Mouse (Mus musculus) thymus, postnatal 14 days (tissue): ENCODE data around the gene Alox8.

Experiments
- DNase-seq: peaks from one replicate; pipeline ENCODE4 v3.0.0; 2021

The Alox8 gene

DNA sequence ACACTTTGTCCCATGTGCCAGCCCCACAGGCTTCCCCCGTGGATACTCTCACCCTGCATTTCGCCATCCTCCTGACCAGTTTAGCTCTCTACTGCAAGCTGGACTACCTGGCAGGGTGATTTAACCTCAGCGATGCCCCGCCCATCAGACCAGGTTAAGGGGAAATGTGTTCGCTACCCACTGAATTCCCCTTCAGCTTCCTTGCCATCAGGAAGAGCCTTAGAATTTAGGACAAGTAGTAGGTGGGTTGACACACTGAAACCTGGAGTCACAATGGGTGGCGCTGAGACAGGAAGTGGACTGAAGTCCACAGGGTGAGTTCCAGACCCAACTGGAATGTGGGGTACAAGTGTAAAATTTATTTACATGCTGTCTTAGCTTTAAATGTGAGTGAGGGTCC is at the start of gene Alox8:
Alox8 (minus strand) TSS at position 101 of the 400 bp plus-strand sequence.
- no peak for DNase-seq

DNA sequence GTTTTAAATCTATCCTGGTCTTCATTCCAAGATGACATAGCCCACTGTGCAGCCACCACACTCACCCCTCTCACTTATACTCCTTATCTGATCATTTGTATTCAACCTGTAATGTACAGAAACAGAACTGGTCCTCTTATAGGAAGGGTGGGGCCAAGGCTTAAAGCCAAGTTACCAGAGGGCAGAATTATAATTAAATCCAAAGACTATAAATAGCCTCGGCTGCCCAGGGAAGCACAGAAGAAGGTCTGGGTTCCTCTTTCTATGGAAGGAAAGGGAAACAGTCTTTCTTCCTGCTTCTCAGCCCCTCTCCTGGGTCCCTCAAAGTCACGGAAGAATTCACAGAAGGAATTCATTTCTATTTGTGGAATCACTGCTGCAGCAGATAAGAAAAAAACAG is 48.0 kb upstream of the Alox8 start:
- DNase-seq = no peak

- peak; percentile 19 for DNase-seq
Measured at GRCm38 (mm10) chr11:69244911-69245310, 47.3 kb upstream of the Alox8 start.

- DNase-seq = no peak
Measured at GRCm38 (mm10) chr11:69236926-69237260, 39.2 kb upstream of the Alox8 start, which contains the start of gene Gucy2e. TSS of gene Gucy2e (minus strand) at chr11:69237036.

GRCm38 (mm10) chr11:69236061-69236925 is 38.6 kb upstream of the Alox8 start:
- DNase-seq = no peak

DNA sequence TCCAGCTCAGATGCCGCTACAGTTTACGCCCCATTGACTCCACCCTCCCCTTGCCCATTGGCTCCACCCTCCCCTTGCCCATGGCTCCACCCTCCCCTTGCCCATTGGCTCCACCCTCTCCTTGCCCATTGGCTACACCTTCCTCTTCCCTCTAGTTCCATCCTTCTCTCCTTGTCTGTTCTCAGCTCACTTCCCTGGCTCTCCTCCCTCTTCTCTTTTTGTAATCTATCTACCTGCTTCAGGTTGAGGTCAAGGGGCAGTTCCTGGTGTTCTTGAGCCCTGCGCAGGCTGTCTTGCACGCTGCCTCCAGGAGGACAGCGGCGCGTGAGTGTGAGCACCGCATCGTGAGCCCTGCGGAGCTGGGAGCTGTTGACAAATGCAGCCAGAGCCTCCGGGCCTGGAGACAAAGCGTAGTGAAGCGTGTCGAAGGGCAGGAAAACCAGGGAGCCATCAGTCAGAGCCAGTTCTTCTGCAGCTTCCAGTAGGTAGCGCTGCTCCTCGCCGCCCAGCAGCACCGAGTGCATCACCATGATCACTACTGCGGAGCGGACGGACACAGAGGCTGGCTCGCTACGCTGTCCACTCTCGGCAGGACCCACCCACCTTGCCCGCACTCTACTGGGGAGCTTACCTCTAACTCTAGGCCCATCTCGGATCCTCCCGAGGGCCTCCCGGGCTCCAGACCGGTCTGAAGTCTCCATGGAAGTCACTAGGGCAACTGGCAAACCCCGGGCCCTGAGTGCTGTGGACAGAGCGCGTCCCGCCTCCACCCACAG is 37.8 kb upstream of the Alox8 start:
- DNase-seq = peak; percentile 66

DNA sequence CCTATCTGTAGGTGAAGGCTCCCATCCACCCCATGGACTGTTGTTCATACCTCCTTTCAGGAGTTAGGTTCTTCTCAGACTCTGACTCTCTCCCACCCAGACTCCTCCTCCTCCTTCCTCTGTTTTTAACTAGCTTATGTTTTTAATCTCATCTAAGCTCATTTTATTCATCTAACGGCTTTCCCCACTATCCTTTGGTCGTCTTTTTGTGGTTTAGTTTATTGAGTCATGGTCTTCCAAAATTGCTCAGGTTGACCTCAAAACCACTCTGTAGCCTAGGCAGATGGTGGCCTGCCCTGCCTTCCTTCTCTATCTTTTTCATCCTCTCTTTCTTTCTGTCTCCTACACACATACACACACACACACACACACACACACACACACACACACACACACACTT is 35.5 kb upstream of the Alox8 start:
- no peak for DNase-seq

DNA sequence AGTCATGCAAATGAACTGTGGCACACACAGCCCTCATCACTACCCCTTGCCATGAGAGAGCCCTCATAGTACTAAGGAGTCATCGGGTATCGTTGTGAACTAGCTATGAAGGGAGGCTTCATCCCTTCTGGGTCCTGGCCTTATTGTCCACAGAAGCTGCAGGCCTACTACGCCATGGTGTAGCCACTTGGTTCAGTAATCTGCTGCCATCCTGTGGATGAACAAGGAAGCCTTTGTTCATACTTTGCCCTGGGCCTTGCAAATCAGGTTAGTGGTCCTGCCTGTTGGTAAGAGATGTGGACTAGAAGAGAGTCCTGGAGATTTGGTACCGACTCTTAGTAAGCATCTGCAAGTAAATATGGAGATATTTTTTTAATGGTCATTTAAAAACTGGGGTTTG is 32.8 kb upstream of the Alox8 start:
- DNase-seq = no peak

DNA sequence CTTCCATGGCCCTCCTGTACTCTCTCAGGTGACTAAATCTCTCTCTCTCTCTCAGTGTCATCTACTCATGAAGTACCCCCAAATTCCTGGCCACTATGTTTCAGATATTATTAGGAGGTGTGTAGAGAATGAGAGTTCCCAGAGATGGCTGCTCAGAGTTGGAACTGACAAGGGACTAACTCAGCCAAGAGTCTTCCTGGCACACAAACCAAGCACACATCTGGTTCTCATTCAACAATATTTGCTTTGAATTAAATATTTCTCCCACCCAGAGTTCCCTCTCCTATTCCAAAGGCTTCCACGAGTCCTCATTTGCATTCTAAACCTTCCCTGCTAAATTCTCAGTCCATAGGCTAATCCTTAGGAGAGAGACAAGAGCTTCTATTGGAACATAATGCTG is 28.1 kb upstream of the Alox8 start:
- no peak for DNase-seq

- no peak for DNase-seq
Measured at GRCm38 (mm10) chr11:69223101-69223500, 25.5 kb upstream of the Alox8 start.

GRCm38 (mm10) chr11:69221070-69221469 is 23.4 kb upstream of the Alox8 start:
- DNase-seq = no peak

DNA sequence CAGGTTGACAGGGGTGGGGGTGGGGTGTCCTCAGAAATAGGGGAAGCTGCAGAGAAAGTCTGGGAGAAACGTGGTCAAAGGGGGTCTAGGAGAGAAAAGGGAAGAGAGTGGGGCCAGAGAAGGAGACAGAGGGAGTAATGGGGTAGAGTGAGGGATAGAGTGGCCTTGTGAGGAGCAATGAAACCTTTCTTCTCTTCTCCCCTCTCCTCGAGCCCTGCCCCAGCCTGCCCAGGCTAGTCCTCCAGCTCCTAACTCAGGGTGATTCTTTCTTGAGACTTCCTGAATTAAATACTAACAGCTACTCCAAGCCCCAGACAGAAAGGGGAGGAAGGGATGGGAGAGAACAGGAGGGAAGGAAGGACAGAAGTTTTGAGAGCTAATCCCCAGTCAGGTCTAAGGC is 21.0 kb upstream of the Alox8 start:
- DNase-seq = no peak

DNA sequence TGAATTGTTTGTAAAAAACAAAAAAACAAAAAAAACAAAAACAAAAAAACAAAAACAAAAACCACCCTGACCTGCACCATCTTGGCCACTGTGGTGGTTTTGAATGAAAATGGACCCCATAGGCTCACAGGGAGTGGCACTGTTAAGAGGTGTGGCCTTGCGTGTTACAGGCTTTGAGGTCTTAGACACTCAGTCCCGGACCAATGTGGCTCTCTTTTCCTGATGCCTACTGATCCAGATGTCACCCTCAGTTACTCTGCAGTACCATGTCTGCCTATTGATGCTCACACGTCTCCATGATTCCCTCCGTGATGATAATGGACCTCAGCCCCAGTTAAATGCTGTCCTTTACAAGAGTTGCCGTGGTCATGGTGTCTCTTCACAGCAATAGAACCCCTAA is 19.8 kb upstream of the Alox8 start:
- no peak for DNase-seq

- DNase-seq = no peak
Measured at GRCm38 (mm10) chr11:69211431-69211830, 13.8 kb upstream of the Alox8 start.

GRCm38 (mm10) chr11:69202469-69203230 is 5.0 kb upstream of the Alox8 start:
- DNase-seq = no peak

DNA sequence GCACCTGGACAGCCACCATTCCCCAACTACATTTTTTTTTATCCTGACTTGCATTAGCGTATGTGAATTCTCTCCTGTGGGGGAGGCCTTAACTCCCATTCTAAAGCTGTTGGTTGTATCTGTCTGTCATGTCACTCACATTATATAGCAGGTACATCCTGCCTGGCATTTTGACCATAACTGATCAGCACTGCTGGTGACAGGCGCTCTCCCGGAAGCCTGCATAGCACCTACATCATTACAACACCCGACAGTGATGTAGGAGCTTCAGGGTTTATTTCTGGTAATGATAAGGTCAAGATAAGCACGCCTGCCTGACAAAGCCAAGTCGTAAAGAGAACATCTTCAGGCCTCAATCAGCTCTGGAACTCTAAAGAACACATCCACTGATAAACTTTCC is 2.6 kb upstream of the Alox8 start:
- no peak for DNase-seq

DNA sequence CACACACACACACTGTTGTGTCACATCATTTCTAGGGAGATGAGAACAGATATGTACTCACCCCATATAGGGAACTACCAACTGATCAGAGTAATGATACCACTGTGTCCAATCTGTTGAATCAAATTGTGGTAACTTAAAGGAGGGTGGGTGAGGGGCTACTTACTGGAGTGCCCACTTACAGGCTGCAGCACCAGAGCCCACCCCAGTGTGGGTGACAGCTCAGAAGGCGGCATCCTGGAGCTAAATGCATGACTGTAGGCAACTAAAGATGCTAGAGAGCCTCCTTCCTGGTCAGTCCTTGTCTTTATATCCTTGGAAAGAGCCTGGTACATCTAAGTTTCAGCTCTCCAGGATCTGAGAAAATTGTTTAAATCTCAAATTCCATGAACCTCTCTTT is 1.6 kb upstream of the Alox8 start:
- no peak for DNase-seq

DNA sequence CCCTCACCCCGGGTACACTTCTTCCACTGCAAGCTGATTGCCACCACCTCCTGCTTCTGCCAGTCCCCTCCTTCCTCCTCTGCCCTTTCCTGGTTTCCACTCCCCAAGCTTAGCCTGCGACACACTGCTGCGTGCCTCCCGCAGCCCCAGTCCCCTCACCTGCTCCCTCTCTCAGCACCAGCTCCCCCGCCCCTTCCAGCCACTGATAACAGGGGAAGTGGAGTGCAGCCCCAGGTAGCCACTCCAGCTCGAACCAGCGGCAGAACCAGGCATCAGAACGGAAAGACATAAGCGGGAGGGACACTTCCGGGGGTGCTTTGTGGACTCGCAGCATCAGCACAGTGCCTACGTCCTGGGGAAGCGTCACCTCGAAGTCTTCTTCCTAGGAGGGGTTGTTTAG is 449 bp downstream of the Alox8 start:
- DNase-seq = peak; percentile 9

DNA sequence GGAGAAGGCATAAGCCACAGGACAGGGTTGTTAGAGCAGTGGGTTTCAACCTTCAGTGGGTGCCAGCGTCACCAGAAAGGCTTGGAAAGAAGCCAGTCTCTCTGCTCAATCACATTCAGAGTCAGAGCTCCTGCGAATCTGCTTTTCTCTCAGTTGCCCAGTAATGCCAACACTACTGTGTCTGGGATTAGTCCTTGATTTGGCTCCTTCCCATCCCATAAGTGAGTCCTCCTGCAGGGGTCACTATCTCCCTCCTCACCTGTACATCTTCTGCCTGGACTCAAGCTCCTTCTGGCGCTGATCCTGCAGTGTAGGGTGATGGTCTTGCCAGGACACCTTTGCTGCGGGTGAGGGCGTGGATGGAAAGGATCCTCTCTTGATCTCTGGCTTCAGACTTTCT is 877 bp downstream of the Alox8 start:
- peak; percentile 9 for DNase-seq

- peak; percentile 31 for DNase-seq
Measured at GRCm38 (mm10) chr11:69192840-69193239, 4.8 kb downstream of the Alox8 start.

DNA sequence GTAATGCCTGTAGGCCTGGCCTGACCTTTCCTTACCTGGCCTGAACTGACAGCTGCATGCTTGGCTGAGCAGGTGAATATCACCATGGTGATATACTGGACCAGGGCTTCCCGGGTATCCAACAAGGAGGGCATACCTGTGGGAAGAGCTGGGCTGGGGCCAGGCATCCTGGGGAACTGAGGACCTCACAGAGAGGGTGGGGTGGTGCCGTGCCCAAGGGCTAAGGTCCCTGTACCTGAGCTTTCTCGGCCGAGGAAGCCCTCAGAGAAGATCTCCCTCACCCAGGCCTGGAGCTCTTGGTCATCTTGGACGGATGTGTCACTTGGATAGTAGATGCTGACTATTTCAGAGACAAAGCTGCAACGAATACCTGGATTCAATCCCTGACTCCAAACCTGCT is 11.7 kb downstream of the Alox8 start:
- no peak for DNase-seq

DNA sequence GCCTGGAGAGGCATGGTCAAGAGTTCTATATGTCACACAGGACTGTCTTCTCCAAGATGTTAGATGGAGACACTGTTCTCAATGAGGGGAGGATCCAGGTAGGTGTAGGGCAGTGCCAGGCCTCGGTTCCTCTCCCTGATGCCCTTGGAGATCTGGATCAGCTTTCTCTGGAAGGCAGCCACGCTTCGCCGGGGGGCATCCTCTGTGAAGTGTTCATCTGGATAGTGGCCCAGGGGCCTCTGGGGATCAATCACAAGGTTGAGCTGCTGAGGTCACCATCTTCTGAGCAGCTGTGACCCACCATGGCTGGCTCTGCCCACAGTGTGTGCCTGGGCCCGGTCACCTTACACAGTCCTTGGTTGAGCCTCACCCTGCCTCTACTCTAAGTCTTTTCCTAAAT is 12.6 kb downstream of the Alox8 start:
- no peak for DNase-seq

- peak; percentile 15 for DNase-seq
Measured at GRCm38 (mm10) chr11:69180120-69180519, 17.5 kb downstream of the Alox8 start.

DNA sequence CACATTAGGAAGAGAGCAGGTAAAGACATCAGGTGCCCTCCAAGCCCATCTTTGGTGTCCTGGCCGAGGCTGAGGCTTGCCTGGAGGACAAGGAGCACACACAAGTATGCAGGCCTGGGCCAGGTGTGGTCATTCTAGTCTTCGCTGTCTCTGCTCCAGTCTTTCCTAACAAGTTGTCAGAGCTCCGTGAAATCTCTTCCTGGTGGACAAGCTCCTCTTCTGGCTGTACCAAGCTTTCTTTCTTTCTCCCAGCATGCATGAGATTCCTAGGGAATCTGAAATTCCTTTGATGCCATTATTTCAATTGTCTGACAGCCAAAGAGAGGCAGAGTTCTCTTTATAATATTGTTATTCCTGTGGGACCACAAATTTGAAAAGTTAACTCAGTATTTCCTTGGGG is 18.1 kb downstream of the Alox8 start:
- DNase-seq = no peak
